In genomic region chr3:88561989-88562388, GRCm38 (mm10) we compare ENCODE assay signal across 13 mouse cellular contexts. TPM values are rescaled to one million over a fixed set of nuclear protein-coding genes. Genes with fewer than 3 reads are reported as not detected.
DNase-seq lines count a peak whose midpoint lies in the region; ATAC-seq lines count a peak whose summit lies in the region.
"Had no signal": no experiment of that assay in that cellular context is flagged by ENCODE, and none has a peak within 500 bp of the region (broad histone marks: within the 10 kb centered on the region; RNA-seq: fewer than 3 reads in every experiment).

No protein-coding gene starts in this region.

- no peaks in the 10 kb centered on the region for H3K27me3 ChIP-seq in embryonic facial prominence, embryonic 12.5 days
- no peaks in the 10 kb centered on the region for H3K27me3 ChIP-seq in embryonic facial prominence, embryonic 10.5 days (replicated peaks; ENCODE audit: low read depth, poor library complexity, severe bottlenecking)
- no peaks in the 10 kb centered on the region for H3K27me3 ChIP-seq in kidney, embryonic 16.5 days (ENCODE audit: insufficient read depth, low read length)

- 0 out of 2 replicates have a peak, but pooled peaks have one; percentile 8 for ATAC-seq in embryonic facial prominence, embryonic 12.5 days (ENCODE audit: insufficient number of reproducible peaks, insufficient read depth, low FRiP score, low TSS enrichment)
- peak; percentile 52 for ATAC-seq in kidney, embryonic 16.5 days (ENCODE audit: low FRiP score, low TSS enrichment)

- no peaks in the 10 kb centered on the region for H3K4me1 ChIP-seq in embryonic facial prominence, embryonic 12.5 days
- H3K4me1 ChIP-seq in embryonic facial prominence, embryonic 10.5 days = no peaks in the 10 kb centered on the region
- H3K4me1 ChIP-seq in kidney, embryonic 16.5 days (ENCODE audit: insufficient read depth, low read length) = peaks cover 25% of the 10 kb centered on the region

- H3K4me3 ChIP-seq in embryonic facial prominence, embryonic 12.5 days = no peak overlapping the region
- H3K4me3 ChIP-seq in embryonic facial prominence, embryonic 10.5 days = no peak overlapping the region
- H3K4me3 ChIP-seq in kidney, embryonic 16.5 days (ENCODE audit: low read length) = no peak overlapping the region
- H3K4me3 ChIP-seq: left cerebral cortex, adult 2 months had no signal

- no peak for DNase-seq in embryonic facial prominence, embryonic 10.5 days (ENCODE audit: low spot score)
- peak; percentile 18 for DNase-seq in urinary bladder, postnatal 14 days (ENCODE audit: low spot score)
- DNase-seq in urinary bladder, postnatal 4 days (ENCODE audit: low spot score in 2 of 2) = no peak
- no peak for DNase-seq in adrenal gland, postnatal 4 days (ENCODE audit: low spot score in 2 of 2)
- no peak for DNase-seq in yolk sac, embryonic 10.5 days (ENCODE audit: low spot score)
- no peak for DNase-seq in gastrocnemius, postnatal 36 days
- DNase-seq: adrenal gland, adult 8-10 months; heart, postnatal 14 days; lung, embryonic 14.5 days had no signal

- no peak overlapping the region for H3K27ac ChIP-seq in embryonic facial prominence, embryonic 12.5 days
- no peak overlapping the region for H3K27ac ChIP-seq in embryonic facial prominence, embryonic 10.5 days (replicated peaks)
- peak overlapping the region; percentile 52; the same call in 1 of the 2 replicates for H3K27ac ChIP-seq in kidney, embryonic 16.5 days (ENCODE audit: low read length)
- H3K27ac ChIP-seq: left cerebral cortex, adult 2 months had no signal

- H3K4me2 ChIP-seq in embryonic facial prominence, embryonic 12.5 days (replicated peaks) = no peak overlapping the region
- no peak overlapping the region for H3K4me2 ChIP-seq in kidney, embryonic 16.5 days (replicated peaks; ENCODE audit: low read depth, low read length)
- H3K4me2 ChIP-seq: lung, embryonic 14.5 days had no signal

- peaks cover 100% of the 10 kb centered on the region for H3K36me3 ChIP-seq in embryonic facial prominence, embryonic 12.5 days
- peaks cover 100% of the 10 kb centered on the region for H3K36me3 ChIP-seq in embryonic facial prominence, embryonic 10.5 days (replicated peaks)
- H3K36me3 ChIP-seq in kidney, embryonic 16.5 days (ENCODE audit: insufficient read depth, low read length) = peaks cover 77% of the 10 kb centered on the region

- H3K9ac ChIP-seq in embryonic facial prominence, embryonic 12.5 days = no peak overlapping the region
- H3K9ac ChIP-seq in kidney, embryonic 16.5 days (replicated peaks; ENCODE audit: low read length) = peak overlapping the region; percentile 1; the same call in 1 of the 2 replicates
- H3K9ac ChIP-seq: lung, embryonic 14.5 days had no signal

- intact Hi-C loops in gastrocnemius, postnatal 36 days (cut with DNase I) = no loop called here

- WGBS in embryonic facial prominence, embryonic 12.5 days = 75% methylated on average over 4 of the region's 4 CpGs
- 69% methylated on average over 4 of the region's 4 CpGs for WGBS in embryonic facial prominence, embryonic 10.5 days
- 43% methylated on average over 4 of the region's 4 CpGs for WGBS in kidney, embryonic 16.5 days

- H3K9me3 ChIP-seq in embryonic facial prominence, embryonic 12.5 days = no peaks in the 10 kb centered on the region
- no peaks in the 10 kb centered on the region for H3K9me3 ChIP-seq in embryonic facial prominence, embryonic 10.5 days
- H3K9me3 ChIP-seq in kidney, embryonic 16.5 days (ENCODE audit: low read length) = no peaks in the 10 kb centered on the region

RNA-seq across cellular contexts. Expression of gene Ubqln4, which starts 8.4 kb away (rescaled TPM):
- polyA plus RNA-seq in embryonic facial prominence, embryonic 12.5 days (2016; fragmentation: Nextera tagmentation; extraction: Ambion mirVana) = 57.5 and 63.7 TPM in 2 replicates
- 68.6 and 77.9 TPM in 2 replicates for polyA plus RNA-seq in embryonic facial prominence, embryonic 10.5 days (2016; fragmentation: Nextera tagmentation; extraction: Ambion mirVana)
- 52.7 and 57.8 TPM in 2 replicates for polyA plus RNA-seq in kidney, embryonic 16.5 days (2015; fragmentation: Nextera tagmentation; extraction: Ambion mirVana)
- 10 to 100 TPM; 52.6 to 62.6 TPM for total RNA-seq in adrenal gland, postnatal 4 days (2021)
- total RNA-seq in gastrocnemius, postnatal 36 days (2021) = 10 to 100 TPM; 73.6 to 77.4 TPM

RNA-seq across cellular contexts. Expression of gene Lamtor2, which starts 9.1 kb away (rescaled TPM):
- polyA plus RNA-seq in embryonic facial prominence, embryonic 12.5 days (2016; fragmentation: Nextera tagmentation; extraction: Ambion mirVana) = 144 and 146 TPM in 2 replicates
- 158 and 161 TPM in 2 replicates for polyA plus RNA-seq in embryonic facial prominence, embryonic 10.5 days (2016; fragmentation: Nextera tagmentation; extraction: Ambion mirVana)
- polyA plus RNA-seq in kidney, embryonic 16.5 days (2015; fragmentation: Nextera tagmentation; extraction: Ambion mirVana) = 189 and 207 TPM in 2 replicates
- 100 to 1,000 TPM; 108 to 113 TPM for total RNA-seq in adrenal gland, postnatal 4 days (2021)
- total RNA-seq in gastrocnemius, postnatal 36 days (2021) = 10 to 100 TPM; 70.6 to 76.1 TPM

RNA-seq across cellular contexts. Expression of gene Ssr2, which starts 13.7 kb away (rescaled TPM):
- polyA plus RNA-seq in embryonic facial prominence, embryonic 12.5 days (2016; fragmentation: Nextera tagmentation; extraction: Ambion mirVana) = 184 and 185 TPM in 2 replicates
- polyA plus RNA-seq in embryonic facial prominence, embryonic 10.5 days (2016; fragmentation: Nextera tagmentation; extraction: Ambion mirVana) = 229 and 231 TPM in 2 replicates
- polyA plus RNA-seq in kidney, embryonic 16.5 days (2015; fragmentation: Nextera tagmentation; extraction: Ambion mirVana) = 269 and 323 TPM in 2 replicates
- 100 to 1,000 TPM; 240 to 260 TPM for total RNA-seq in adrenal gland, postnatal 4 days (2021)
- 10 to 100 TPM; 46.3 to 51.4 TPM for total RNA-seq in gastrocnemius, postnatal 36 days (2021)

RNA-seq across cellular contexts. Expression of gene Rab25, which starts 13.9 kb away (rescaled TPM):
- polyA plus RNA-seq in embryonic facial prominence, embryonic 12.5 days (2016; fragmentation: Nextera tagmentation; extraction: Ambion mirVana) = 4.0 and 5.5 TPM in 2 replicates
- 4.9 and 5.8 TPM in 2 replicates for polyA plus RNA-seq in embryonic facial prominence, embryonic 10.5 days (2016; fragmentation: Nextera tagmentation; extraction: Ambion mirVana)
- 17.3 and 23.9 TPM in 2 replicates for polyA plus RNA-seq in kidney, embryonic 16.5 days (2015; fragmentation: Nextera tagmentation; extraction: Ambion mirVana)
- 1 to 10 TPM in 1 of 2 experiments, under 1 TPM in 1; 0.54 to 3.9 TPM for total RNA-seq in adrenal gland, postnatal 4 days (2021)
- total RNA-seq in gastrocnemius, postnatal 36 days (2021) = not detected
- total RNA-seq: adrenal gland, adult 8-10 months; gastrocnemius, adult 18-20 months; left cerebral cortex, adult 2 months had no signal

RNA-seq across cellular contexts. Expression of gene Mex3a, which starts 29.8 kb away (rescaled TPM):
- polyA plus RNA-seq in embryonic facial prominence, embryonic 12.5 days (2016; fragmentation: Nextera tagmentation; extraction: Ambion mirVana) = 36.3 and 37.7 TPM in 2 replicates
- polyA plus RNA-seq in embryonic facial prominence, embryonic 10.5 days (2016; fragmentation: Nextera tagmentation; extraction: Ambion mirVana) = 33.6 and 37.4 TPM in 2 replicates
- polyA plus RNA-seq in kidney, embryonic 16.5 days (2015; fragmentation: Nextera tagmentation; extraction: Ambion mirVana) = 18.6 and 20.7 TPM in 2 replicates
- total RNA-seq in adrenal gland, postnatal 4 days (2021) = 10 to 100 TPM; 11.2 to 16.1 TPM
- total RNA-seq in gastrocnemius, postnatal 36 days (2021) = under 1 TPM; 0.17 to 0.33 TPM
